Mouse (Mus musculus): ENCODE measurements at regions not wholly inside any gene's neighbourhood (a gene's known extent, or its start where the extent isn't known, plus 50 kb on each side); places are given as distances from the start of the nearest gene placed in this dataset.
A peak's percentile ranks its signal among the peaks of the same experiment; 100 is the strongest.

- intact Hi-C loops (cut with DNase I) = no loop called here
- no peak for DNase-seq (ENCODE audit: low spot score in 2 of 2)
Measured at GRCm38 (mm10) chr14:120102010-120102748, 59.9 kb upstream of the Oxgr1 start.

DNA sequence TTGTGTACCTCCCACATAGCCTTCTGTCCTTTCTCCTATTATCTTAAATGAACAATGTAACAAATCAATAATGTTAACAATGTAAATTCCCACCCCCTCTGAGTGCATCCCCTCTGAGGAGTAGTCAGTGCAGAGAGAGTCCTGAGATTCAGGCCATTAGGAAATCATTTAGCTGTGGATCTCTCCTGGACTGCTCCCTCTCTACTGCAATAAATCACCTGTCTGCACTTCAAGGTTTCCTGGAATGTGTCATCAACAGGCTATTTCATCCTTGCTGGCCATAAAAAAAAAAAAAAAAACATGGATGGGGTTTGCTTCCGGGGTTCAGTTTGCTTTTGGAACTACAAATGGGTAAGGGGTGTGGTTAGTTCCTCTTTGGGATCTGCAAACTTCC is 60.5 kb upstream of the Oxgr1 start:
- intact Hi-C loops (cut with DNase I) = no loop called here
- no peak for DNase-seq (ENCODE audit: low spot score in 2 of 2)

- intact Hi-C loops (cut with DNase I) = no loop called here
- DNase-seq (ENCODE audit: low spot score in 2 of 2) = no peak
Measured at GRCm38 (mm10) chr14:120109846-120110245, 67.6 kb upstream of the Oxgr1 start.

- intact Hi-C loops (cut with DNase I) = no loop called here
- DNase-seq (ENCODE audit: low spot score in 2 of 2) = peak in 1 of 2 experiments; percentile 30
Measured at GRCm38 (mm10) chr14:120113316-120113715, 71.1 kb upstream of the Oxgr1 start.

DNA sequence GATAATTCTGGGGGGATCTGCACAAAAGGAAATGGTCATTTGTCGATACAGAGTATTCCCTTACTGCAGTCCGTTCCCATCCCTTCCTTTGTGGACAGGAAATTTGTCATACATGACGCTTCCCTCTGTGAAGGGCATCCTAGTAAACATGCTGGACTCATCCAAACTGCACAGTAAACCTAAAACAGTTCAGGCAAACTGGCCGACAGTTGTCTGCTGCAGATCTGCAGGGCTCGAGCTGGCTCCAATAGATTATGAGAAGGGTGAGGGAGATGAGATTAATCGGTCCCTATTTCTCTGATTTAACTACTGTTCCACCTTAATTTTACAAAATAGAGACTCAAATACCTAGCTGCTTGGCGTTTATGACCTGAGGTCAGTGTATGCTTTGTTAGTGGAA is 76.3 kb upstream of the Oxgr1 start:
- no peak for DNase-seq (ENCODE audit: low spot score in 2 of 2)
- intact Hi-C loops (cut with DNase I) = loop anchor here (2.0 kb wide), 1 partner anchor 54 kb away; no protein-coding TSS in a partner anchor

- DNase-seq (ENCODE audit: low spot score in 2 of 2) = peak in 1 of 2 experiments; percentile 89
- intact Hi-C loops (cut with DNase I) = loop anchor here (1.0 to 2.0 kb wide), 2 partner anchors 15 to 54 kb away; no protein-coding TSS in a partner anchor
Measured at GRCm38 (mm10) chr14:120119094-120119501, 76.9 kb upstream of the Oxgr1 start.

DNA sequence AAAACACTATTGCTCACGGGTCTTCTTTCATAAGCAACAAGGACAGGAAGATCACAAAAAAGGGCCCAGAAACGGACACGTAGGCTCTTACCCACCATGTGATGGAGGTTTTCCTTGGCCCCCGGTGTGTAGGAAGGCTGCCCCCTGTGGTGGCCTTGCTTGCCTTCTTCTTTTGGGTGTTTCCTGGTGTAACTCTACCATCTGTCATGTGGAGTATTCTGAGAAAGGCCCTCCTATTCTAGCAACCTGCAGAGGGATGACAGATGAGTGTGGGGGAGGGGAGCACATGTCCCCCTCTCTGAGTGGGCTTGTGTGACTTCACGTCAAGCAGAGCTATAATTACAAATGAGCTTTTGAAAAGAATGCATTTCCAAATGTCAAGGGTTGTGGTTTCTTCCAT is 77.3 kb upstream of the Oxgr1 start:
- DNase-seq (ENCODE audit: low spot score in 2 of 2) = peak in 1 of 2 experiments; percentile 78
- intact Hi-C loops (cut with DNase I) = loop anchor here (1.0 to 2.0 kb wide), 2 partner anchors 15 to 53 kb away; no protein-coding TSS in a partner anchor

GRCm38 (mm10) chr14:120120261-120120660 is 78.0 kb upstream of the Oxgr1 start:
- intact Hi-C loops (cut with DNase I) = no loop called here

GRCm38 (mm10) chr14:120125315-120125714 is 83.1 kb upstream of the Oxgr1 start:
- intact Hi-C loops (cut with DNase I) = no loop called here
- DNase-seq (ENCODE audit: low spot score in 2 of 2) = no peak

More at GRCm38 (mm10) chr14:120120261-120120660, 78.0 kb upstream of the Oxgr1 start:
- no peak for DNase-seq (ENCODE audit: low spot score in 2 of 2)

DNA sequence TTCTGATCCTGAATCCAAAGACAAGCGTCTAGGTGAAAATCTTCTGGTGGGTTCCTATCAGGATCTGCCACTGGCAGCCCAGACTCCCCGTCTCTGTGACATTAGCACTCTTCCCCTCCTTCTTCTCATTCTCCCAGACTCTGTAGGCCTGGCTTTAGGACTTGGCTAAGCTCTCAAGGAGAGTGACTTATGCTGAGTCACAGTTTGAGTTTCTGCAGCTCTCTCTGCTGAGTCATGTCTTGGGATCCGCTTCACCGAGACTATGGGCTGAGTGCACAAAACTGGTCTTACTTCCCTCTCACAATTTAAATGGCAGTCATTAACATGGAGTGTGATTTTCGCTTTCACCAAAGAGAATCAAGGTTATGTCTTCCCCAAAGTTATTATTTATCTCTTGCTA is 85.2 kb upstream of the Oxgr1 start:
- intact Hi-C loops (cut with DNase I) = no loop called here
- peak in 1 of 2 experiments; percentile 74 for DNase-seq (ENCODE audit: low spot score in 2 of 2)

GRCm38 (mm10) chr14:120134346-120135008 is 92.2 kb upstream of the Oxgr1 start:
- DNase-seq (ENCODE audit: low spot score in 2 of 2) = peak in 1 of 2 experiments; percentile 90
- intact Hi-C loops (cut with DNase I) = loop anchor here (1.0 to 5.0 kb wide), 3 partner anchors 15 to 343 kb away; partner anchors contain the start of genes Mbnl2 and Rap2a

- DNase-seq (ENCODE audit: low spot score in 2 of 2) = no peak
- intact Hi-C loops (cut with DNase I) = loop anchor here (5.0 kb wide), 2 partner anchors 142 to 342 kb away; partner anchors contain the start of genes Mbnl2 and Rap2a
Measured at GRCm38 (mm10) chr14:120135198-120135597, 93.0 kb upstream of the Oxgr1 start.

DNA sequence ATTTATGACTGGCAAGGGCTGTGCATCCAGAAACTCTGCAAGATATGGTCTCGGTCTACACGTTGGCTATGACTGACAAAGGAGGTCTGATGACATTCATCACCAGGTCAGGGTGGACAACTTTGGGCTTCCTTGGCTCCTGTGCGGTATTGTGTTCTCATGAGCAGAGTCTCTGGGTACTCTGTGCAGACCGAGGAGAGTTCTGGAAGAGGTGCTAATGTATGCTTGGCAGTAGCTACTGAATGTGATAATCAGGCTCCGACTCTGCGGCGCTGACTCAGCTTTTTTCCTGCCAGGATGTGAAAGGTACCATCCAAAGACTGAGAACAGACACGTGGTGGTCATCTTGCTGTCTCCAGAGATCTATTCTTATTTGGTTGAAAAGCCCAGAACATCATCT is 94.5 kb upstream of the Oxgr1 start:
- peak; percentile 61 to 92 for DNase-seq (ENCODE audit: low spot score in 2 of 2)

GRCm38 (mm10) chr14:120137680-120138136 is 95.5 kb upstream of the Oxgr1 start:
- intact Hi-C loops (cut with DNase I) = loop anchor here (2.0 to 5.0 kb wide), 5 partner anchors 61 to 340 kb away; partner anchors contain the start of genes Mbnl2 and Rap2a
- DNase-seq (ENCODE audit: low spot score in 2 of 2) = peak; percentile 91 to 93

More for the DNA sequence above, 94.5 kb upstream of the Oxgr1 start:
- intact Hi-C loops (cut with DNase I) = loop anchor here (2.0 to 5.0 kb wide), 4 partner anchors 60 to 341 kb away; partner anchors contain the start of genes Mbnl2 and Rap2a

GRCm38 (mm10) chr14:120138546-120138945 is 96.3 kb upstream of the Oxgr1 start:
- no peak for DNase-seq (ENCODE audit: low spot score in 2 of 2)
- intact Hi-C loops (cut with DNase I) = loop anchor here (2.0 to 5.0 kb wide), 3 partner anchors 139 to 339 kb away; partner anchors contain the start of genes Mbnl2 and Rap2a

GRCm38 (mm10) chr14:120139256-120139655 is 97.0 kb upstream of the Oxgr1 start:
- intact Hi-C loops (cut with DNase I) = loop anchor here (2.0 to 5.0 kb wide), 3 partner anchors 138 to 338 kb away; partner anchors contain the start of genes Mbnl2 and Rap2a

GRCm38 (mm10) chr14:120139671-120140071 is 97.4 kb upstream of the Oxgr1 start:
- intact Hi-C loops (cut with DNase I) = loop anchor here (2.0 to 5.0 kb wide), 3 partner anchors 138 to 338 kb away; partner anchors contain the start of genes Mbnl2 and Rap2a
- DNase-seq (ENCODE audit: low spot score in 2 of 2) = no peak

More at GRCm38 (mm10) chr14:120139256-120139655, 97.0 kb upstream of the Oxgr1 start:
- DNase-seq (ENCODE audit: low spot score in 2 of 2) = no peak

DNA sequence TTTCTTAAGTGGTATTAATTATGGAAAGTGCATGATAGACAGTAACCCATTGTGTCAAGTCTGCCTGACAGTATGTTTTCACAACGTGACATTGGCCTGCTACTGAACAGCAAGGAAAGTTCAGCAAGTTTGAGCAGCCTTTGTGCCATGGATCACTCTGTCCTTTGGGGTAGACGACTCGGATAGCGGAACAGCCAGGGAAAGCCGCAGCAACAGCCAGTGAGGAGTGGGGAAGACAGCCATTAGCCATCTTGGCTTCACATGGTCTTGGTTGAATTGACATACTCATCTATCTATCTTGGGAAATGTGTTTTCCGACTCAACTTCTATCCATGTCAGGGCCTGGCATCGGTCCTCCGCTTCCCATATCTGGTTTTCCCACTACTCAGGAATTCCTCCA is 98.0 kb upstream of the Oxgr1 start:
- DNase-seq (ENCODE audit: low spot score in 2 of 2) = no peak
- intact Hi-C loops (cut with DNase I) = no loop called here

DNA sequence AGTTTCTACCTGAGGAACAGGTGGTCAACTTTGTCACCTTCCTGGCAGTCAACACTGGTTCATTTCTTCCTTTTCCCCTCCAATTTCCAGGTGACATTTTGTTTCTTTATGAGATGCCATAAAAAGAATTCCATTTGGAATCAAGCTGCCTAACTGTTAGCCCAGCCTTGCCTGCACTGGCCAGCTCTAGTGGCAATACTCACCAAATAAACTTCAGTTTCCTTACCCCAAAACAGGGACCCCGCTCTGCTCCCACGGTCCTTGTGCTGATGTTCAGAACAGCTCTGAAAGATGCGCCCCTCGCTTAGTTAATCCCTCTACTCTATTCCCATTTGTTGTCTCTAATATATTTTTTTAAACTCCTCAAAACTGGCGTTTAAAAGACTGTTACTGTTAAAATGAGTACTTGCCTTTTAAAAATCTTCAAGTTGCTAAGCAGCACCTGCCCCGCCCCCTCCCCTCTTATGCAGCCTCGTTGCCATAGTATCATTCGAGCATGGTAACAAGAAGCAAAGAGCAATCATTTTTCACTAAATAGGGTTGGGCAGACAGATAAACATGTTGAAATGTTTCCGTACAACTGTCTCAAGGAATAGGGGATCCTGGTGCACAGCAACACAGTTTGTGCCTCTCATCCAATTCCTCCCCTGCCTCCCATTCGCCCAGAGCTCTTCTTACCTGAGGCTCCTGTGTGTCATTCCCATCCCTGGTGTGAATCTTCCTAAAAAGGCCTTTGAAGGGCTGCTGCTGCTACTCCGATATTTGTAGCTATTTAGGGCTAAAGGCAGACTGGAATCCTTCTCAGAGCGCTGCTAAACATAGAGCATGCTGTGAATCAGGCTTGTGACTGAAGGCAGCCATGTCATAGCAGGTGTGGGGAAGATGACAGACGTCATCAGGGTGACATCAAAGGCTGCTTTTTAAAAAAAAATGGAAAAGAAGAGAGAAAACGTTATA is 98.8 kb upstream of the Oxgr1 start:
- intact Hi-C loops (cut with DNase I) = no loop called here
- DNase-seq (ENCODE audit: low spot score in 2 of 2) = peak in 1 of 2 experiments; percentile 58
